Mouse (Mus musculus) layer of hippocampus, postnatal 25 days (tissue): Measurements from ENCODE around the gene Rhoq. TPM values are rescaled to one million over a fixed set of nuclear protein-coding genes. Genes with fewer than 3 reads are reported as not detected.

Experiments used
- DNase-seq, 2 experiments: peaks; one replicate each; pipeline ENCODE4 v3.0.0; 2022; ENCODE audit warnings: mixed read lengths in 2 of 2, low spot score in 1 of 2; ENCODE audit errors: extremely low spot score in 1 of 2
- total RNA-seq, 2 experiments: library from RNA; stranded (reverse); gene quantifications; 2 replicates each; pipeline ENCODE4 v1.2.3; 2021

Rhoq gene
- total RNA-seq: 10 to 100 TPM; 32.8 to 37.8 TPM

GRCm38 (mm10) chr17:86962894-86963585 is at the start of gene Rhoq:
Rhoq (plus strand) TSS chr17:86963082.
- peak; percentile 69 to 75 for DNase-seq

GRCm38 (mm10) chr17:86915540-86915939 is 47.3 kb upstream of the Rhoq start:
- DNase-seq: no peak

- no peak for DNase-seq
These were observed 45.8 kb upstream of the Rhoq start, which contains the start of gene Tmem247 for GRCm38 (mm10) chr17:86917048-86917447. Tmem247 (plus strand) TSS chr17:86917348.

DNA sequence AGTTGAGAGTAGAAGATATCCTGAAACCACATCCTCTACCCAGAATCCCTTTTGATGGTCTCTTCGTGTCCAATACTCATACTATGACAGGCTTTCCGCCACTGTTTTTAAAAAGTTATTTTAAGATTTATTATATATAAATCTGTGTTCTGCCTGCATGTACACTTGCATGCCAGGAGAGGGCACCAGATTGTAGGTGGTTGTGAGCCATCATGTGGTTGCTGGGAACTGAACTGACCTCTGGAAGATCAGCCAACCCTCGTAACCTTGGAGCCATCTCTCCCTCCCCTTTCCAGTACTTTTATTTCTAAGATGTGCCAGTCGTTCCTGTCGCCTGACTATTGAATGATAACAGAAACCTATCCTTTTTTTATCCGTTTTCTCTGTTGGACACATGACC is 44.1 kb upstream of the Rhoq start:
- no peak for DNase-seq

- no peak for DNase-seq
These were observed 43.2 kb upstream of the Rhoq start for GRCm38 (mm10) chr17:86919729-86920128.

- no peak for DNase-seq
These were observed 38.2 kb upstream of the Rhoq start for GRCm38 (mm10) chr17:86924679-86925078.

DNA sequence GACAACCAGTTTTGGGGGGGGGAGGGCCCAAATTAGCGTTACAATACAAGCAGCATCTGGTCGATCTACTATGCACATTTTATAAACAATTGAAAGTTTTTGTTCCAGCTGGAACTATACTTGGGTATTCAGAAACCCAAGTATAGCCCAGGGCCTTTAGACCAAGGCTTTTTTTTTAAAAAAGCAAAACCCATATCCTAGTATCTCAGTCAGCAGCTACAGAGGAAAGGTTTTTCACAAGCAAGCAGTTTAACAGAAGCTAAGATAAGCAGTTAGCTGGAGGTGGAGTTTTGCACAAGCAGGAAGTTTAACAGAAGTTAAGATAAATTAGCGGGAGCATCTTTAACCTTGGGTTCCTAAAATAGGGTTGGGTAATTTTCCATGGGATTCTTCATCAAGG is 36.0 kb upstream of the Rhoq start:
- no peak for DNase-seq

GRCm38 (mm10) chr17:86929355-86929754 is 33.5 kb upstream of the Rhoq start:
- DNase-seq: no peak

DNA sequence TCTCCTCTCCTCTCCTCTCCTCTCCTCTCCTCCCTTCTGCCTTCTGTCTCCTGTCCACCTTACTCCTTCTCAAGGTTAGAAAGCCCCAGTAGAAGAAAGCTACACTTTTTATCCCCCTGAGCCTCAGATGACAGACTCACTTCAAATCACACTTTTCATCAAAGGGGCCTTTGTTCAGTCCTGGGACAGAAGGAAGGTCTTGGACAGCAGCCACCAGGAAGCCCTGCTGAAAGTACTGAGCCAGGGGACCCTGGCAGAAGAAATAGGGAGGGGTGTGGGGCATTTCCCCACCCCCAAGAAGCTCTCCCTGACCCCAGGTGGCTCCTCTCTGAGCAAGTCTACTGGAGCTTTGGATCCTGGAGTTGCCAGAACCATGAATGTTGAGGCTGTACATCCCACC is 32.9 kb upstream of the Rhoq start:
- DNase-seq: no peak

DNA sequence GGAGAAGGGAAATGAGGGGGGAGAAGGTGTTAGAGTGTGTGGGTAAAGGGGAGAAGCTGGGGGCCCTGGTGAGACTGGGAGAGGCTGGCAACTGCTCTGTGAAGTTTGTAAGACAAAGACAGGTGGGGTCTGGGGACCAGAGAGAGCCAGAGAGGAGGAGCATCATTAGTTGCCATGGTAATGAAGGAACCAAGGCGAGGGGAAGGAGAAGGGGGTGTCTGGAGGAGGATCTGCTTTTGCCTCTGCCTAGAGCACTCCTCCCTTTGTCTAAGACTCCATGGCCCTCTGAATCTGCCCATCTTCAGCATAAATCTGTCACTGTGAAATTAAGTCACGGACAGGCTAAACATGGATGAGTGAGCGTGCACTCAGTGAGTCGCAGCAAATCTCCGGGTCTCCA is 30.0 kb upstream of the Rhoq start:
- DNase-seq: no peak

DNA sequence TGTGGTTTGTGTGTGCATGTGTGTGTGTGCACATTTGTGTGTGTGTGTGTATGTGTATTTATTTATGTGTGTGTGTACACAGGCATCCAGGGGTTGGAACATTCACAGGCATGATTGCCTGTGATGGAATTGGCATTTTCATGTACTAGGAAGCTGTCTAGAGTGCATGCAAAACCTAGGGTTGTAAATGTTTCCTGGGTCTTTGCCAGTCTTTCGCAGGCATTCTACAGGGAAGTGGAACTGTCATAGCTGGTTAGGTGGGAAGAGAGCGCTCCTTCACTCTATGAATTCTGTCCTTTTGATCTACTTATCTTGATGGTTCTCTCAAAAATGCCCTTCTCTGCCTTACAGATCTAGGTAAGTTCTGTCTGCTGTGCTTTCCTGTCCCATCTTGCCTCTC is 25.8 kb upstream of the Rhoq start:
- no peak for DNase-seq

- peak; percentile 36 to 57 for DNase-seq
These were observed 25.3 kb upstream of the Rhoq start for GRCm38 (mm10) chr17:86937497-86938155.

GRCm38 (mm10) chr17:86938683-86939082 is 24.2 kb upstream of the Rhoq start:
- no peak for DNase-seq

DNA sequence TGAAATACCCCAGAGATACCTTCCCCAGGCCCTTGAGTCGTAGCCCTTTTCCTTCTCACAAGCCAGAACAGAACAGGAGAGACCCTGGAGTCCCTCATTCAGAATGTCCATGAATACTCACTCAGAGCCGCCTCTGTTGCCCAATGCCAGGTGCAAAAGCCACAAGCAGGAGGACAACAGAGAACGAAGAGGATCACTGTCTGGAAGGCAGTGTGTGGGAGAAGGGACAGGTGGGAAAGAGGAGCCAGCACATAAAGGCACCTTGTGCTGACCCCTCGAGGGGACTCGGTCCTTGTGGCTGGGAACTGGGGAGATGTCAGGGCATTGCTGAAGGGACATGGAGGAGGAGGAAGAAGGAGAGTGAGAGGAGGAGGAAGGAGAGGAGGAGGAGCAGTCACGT is 20.8 kb upstream of the Rhoq start:
- no peak for DNase-seq

DNA sequence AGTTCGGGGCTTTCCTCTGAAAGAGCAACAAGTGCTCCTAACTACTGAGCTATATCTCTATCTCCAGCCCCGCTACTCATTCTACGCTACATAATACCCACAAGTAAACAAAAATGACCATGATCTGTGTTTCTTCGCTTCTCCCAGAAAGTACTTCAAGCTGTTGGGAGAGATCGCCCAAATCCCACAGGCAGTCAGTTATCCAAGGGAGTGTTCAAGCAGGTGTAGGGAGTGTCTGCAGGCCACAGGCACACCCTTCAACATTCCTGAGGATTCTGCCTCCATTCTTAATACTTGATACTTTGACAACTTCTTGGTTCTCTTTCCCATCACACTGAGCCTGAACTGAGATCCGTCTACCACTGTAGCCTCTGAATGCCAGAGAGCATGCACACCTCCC is 19.7 kb upstream of the Rhoq start:
- DNase-seq: no peak

- DNase-seq: no peak
These were observed 16.8 kb upstream of the Rhoq start for GRCm38 (mm10) chr17:86946078-86946477.

DNA sequence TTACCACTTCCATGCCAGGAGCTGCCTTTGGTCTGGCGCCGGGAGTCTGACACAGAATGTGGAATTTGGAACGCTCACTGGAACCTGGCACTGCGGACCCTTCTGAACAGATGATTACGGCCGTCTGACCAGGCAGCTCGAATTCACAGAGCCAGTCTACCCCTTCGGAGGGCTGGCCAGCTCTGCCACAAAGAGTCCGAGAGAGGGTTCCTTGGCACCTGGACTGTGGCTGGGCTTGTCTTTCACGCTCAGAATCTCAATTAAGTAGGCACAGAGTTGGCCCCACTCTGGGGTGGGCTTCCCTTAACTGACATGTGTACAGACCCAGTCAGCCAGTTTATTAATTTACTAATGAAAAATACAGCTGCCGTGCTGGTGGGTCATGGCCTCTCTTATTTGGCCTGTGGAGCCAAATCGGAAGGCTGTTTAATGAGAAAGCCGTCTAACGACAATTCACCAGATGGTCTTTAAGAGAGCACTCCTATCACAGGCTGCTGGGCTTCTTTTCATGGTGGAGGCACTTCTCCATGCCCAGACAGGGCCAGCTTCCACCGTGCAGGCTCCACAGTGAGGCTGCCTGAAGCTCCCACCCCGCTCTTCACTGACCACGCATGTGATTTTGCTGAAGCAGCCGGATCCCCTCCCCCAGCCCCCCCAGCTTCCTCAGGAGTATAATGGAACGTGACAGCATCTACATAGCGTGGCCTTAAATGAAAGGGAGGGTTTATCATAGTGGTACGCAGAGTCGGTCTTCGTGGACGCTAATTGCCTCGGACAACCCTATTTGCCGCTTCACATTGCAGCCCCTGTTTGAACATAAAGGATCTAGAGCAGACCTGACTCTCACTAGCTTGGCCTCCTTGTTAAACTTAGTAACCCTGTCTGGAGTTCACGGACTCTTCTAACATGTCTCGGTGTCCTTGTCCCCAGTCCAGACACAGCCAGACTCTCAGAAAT is 14.8 kb upstream of the Rhoq start, which contains the start of gene Atp6v1e2:
Atp6v1e2 (minus strand) TSS at position 58 of the 957 bp plus-strand sequence.
- no peak for DNase-seq

DNA sequence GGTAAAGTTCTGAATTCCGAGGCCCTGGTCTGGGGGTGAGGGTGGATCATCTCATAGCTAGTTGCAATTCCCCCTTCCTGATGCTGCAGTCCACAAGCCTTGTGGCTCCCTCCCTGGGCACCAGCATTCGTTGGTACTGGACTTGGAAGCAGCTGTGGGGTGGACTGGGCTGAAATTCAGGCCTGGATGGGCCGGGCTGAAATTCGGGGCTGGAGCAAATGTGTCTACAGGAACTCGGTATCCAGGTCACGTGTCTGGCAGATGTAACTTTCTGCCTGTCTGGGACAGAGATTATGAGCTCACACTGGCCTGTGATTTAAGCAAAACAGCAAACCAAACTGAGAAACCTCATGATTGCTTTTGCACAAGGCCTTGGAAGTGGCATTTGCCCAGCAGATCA is 14.1 kb upstream of the Rhoq start:
- DNase-seq: no peak

GRCm38 (mm10) chr17:86957239-86957638 is 5.6 kb upstream of the Rhoq start:
- no peak for DNase-seq

- no peak for DNase-seq
These were observed 4.9 kb upstream of the Rhoq start for GRCm38 (mm10) chr17:86957968-86958367.

DNA sequence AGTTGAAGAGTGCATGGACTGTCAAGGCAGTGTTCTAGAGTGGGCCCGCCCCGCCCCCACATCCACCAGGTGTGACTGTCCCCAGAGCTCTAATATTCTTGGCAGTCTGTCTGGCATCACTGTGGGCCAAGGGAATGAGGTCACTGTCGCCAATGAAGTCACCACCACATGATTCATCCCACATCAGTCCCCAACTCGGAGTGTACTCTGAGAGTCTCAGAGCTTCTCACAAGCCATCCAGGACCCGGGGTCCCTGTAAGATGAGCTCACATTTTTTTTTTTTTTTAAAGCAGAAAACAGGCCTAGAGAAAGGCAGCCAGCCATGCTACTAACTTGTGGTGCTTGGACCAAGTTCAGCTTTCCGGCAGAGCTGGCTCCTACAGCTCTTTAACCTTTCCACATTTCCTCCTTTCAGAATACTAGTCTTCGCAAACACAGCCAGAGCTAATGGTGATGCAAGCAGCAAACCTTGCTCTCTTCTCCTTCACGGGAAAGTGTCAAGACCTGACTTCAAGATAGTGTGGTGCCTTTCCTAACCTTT is 1.5 kb upstream of the Rhoq start:
- DNase-seq: no peak
